Mouse (Mus musculus): ENCODE data around the gene D2hgdh. TPM values are rescaled to one million over a fixed set of nuclear protein-coding genes. Genes with fewer than 3 reads are reported as not detected.
A peak's percentile ranks its signal among the peaks of the same experiment; 100 is the strongest.
"Not testable (repeated sequence)": the region's sequence is repeated elsewhere in the genome, so short reads cannot be mapped to it uniquely, and the experiment has no call there.

D2hgdh gene
- polyA plus RNA-seq, 1 experiment from 2014 or later: 13.0 TPM

GRCm38 (mm10) chr1:93871594-93872105, 46.9 kb downstream of the D2hgdh start:
- H3K9me3 ChIP-seq (ENCODE audit: control insufficient read depth, low read length); H3K4me2 ChIP-seq (ENCODE audit: low read depth); ATAC-seq (ENCODE audit: insufficient read depth, low FRiP score, low TSS enrichment); H3K36me3 ChIP-seq (ENCODE audit: control insufficient read depth, insufficient read depth, low read length); H3K27ac ChIP-seq (ENCODE audit: low read depth, low read length); H3K4me3 ChIP-seq (ENCODE audit: low read depth, low read length); DNase-seq (ENCODE audit: low spot score); H3K4me1 ChIP-seq (ENCODE audit: control insufficient read depth, insufficient read depth, low read length); H3K9ac ChIP-seq (ENCODE audit: low read length); H3K27me3 ChIP-seq (ENCODE audit: control insufficient read depth, insufficient read depth, low read length): not testable (repeated sequence)
- WGBS: 78% methylated on average over 1 of the region's 1 CpGs

- H3K4me1 ChIP-seq (ENCODE audit: control insufficient read depth, insufficient read depth, low read length); H3K9me3 ChIP-seq (ENCODE audit: control insufficient read depth, low read length); H3K4me3 ChIP-seq (ENCODE audit: low read depth, low read length); ATAC-seq (ENCODE audit: insufficient read depth, low FRiP score, low TSS enrichment); H3K9ac ChIP-seq (ENCODE audit: low read length); H3K27me3 ChIP-seq (ENCODE audit: control insufficient read depth, insufficient read depth, low read length); H3K36me3 ChIP-seq (ENCODE audit: control insufficient read depth, insufficient read depth, low read length); H3K27ac ChIP-seq (ENCODE audit: low read depth, low read length); H3K4me2 ChIP-seq (ENCODE audit: low read depth); DNase-seq (ENCODE audit: low spot score): not testable (repeated sequence)
- WGBS: 96% methylated on average over 11 of the region's 22 CpGs
Measured at GRCm38 (mm10) chr1:93874405-93874804, 49.7 kb downstream of the D2hgdh start.

- not testable (repeated sequence) for H3K4me3 ChIP-seq (ENCODE audit: low read depth, low read length); H3K4me2 ChIP-seq (ENCODE audit: low read depth); H3K4me1 ChIP-seq (ENCODE audit: control insufficient read depth, insufficient read depth, low read length); DNase-seq (ENCODE audit: low spot score); H3K27me3 ChIP-seq (ENCODE audit: control insufficient read depth, insufficient read depth, low read length); ATAC-seq (ENCODE audit: insufficient read depth, low FRiP score, low TSS enrichment); H3K9me3 ChIP-seq (ENCODE audit: control insufficient read depth, low read length); H3K9ac ChIP-seq (ENCODE audit: low read length); H3K36me3 ChIP-seq (ENCODE audit: control insufficient read depth, insufficient read depth, low read length); H3K27ac ChIP-seq (ENCODE audit: low read depth, low read length)
- WGBS: no CpG with 5 or more reads among the region's 11 CpGs
Measured at GRCm38 (mm10) chr1:93881778-93882177, 57.1 kb downstream of the D2hgdh start.

- 47% methylated on average over 1 of the region's 1 CpGs for WGBS
- not testable (repeated sequence) for DNase-seq (ENCODE audit: low spot score); H3K27ac ChIP-seq (ENCODE audit: low read depth, low read length); H3K4me2 ChIP-seq (ENCODE audit: low read depth); H3K36me3 ChIP-seq (ENCODE audit: control insufficient read depth, insufficient read depth, low read length); H3K4me3 ChIP-seq (ENCODE audit: low read depth, low read length); H3K4me1 ChIP-seq (ENCODE audit: control insufficient read depth, insufficient read depth, low read length); ATAC-seq (ENCODE audit: insufficient read depth, low FRiP score, low TSS enrichment); H3K27me3 ChIP-seq (ENCODE audit: control insufficient read depth, insufficient read depth, low read length); H3K9ac ChIP-seq (ENCODE audit: low read length); H3K9me3 ChIP-seq (ENCODE audit: control insufficient read depth, low read length)
Measured at GRCm38 (mm10) chr1:93890936-93891335, 66.2 kb downstream of the D2hgdh start.

- not testable (repeated sequence) for H3K27ac ChIP-seq (ENCODE audit: low read depth, low read length); H3K4me2 ChIP-seq (ENCODE audit: low read depth); H3K36me3 ChIP-seq (ENCODE audit: control insufficient read depth, insufficient read depth, low read length); H3K9me3 ChIP-seq (ENCODE audit: control insufficient read depth, low read length); DNase-seq (ENCODE audit: low spot score); H3K4me3 ChIP-seq (ENCODE audit: low read depth, low read length); H3K4me1 ChIP-seq (ENCODE audit: control insufficient read depth, insufficient read depth, low read length); H3K27me3 ChIP-seq (ENCODE audit: control insufficient read depth, insufficient read depth, low read length); H3K9ac ChIP-seq (ENCODE audit: low read length)
- WGBS: no CpG with 5 or more reads among the region's 1 CpGs
- ATAC-seq (ENCODE audit: insufficient read depth, low FRiP score, low TSS enrichment): 0 out of 2 replicates have a peak, but pooled peaks have one; percentile 16
Measured at GRCm38 (mm10) chr1:93897395-93897794, 72.7 kb downstream of the D2hgdh start.

GRCm38 (mm10) chr1:93901291-93901690, 76.6 kb downstream of the D2hgdh start:
- H3K4me1 ChIP-seq (ENCODE audit: control insufficient read depth, insufficient read depth, low read length); ATAC-seq (ENCODE audit: insufficient read depth, low FRiP score, low TSS enrichment); H3K9ac ChIP-seq (ENCODE audit: low read length); H3K36me3 ChIP-seq (ENCODE audit: control insufficient read depth, insufficient read depth, low read length); H3K9me3 ChIP-seq (ENCODE audit: control insufficient read depth, low read length); H3K4me3 ChIP-seq (ENCODE audit: low read depth, low read length); H3K27me3 ChIP-seq (ENCODE audit: control insufficient read depth, insufficient read depth, low read length); DNase-seq (ENCODE audit: low spot score); H3K4me2 ChIP-seq (ENCODE audit: low read depth); H3K27ac ChIP-seq (ENCODE audit: low read depth, low read length): not testable (repeated sequence)
- WGBS: 42% methylated on average over 2 of the region's 5 CpGs

Other genes with a start within 250 kb of the D2hgdh start
- 236 and 251 TPM in 2 replicates for gene Stk25, start 166.2 kb upstream of the D2hgdh start, polyA plus RNA-seq (2014; fragmentation: Nextera tagmentation; extraction: Ambion mirVana)
- gene Bok, start 139.2 kb upstream of the D2hgdh start, polyA plus RNA-seq (2014; fragmentation: Nextera tagmentation; extraction: Ambion mirVana): 32.2 and 32.3 TPM in 2 replicates
- gene Atg4b, start 73.4 kb upstream of the D2hgdh start, polyA plus RNA-seq (2014; fragmentation: Nextera tagmentation; extraction: Ambion mirVana): 84.1 and 99.4 TPM in 2 replicates
- gene Thap4, start 70.0 kb upstream of the D2hgdh start, polyA plus RNA-seq (2014; fragmentation: Nextera tagmentation; extraction: Ambion mirVana): 38.0 and 42.3 TPM in 2 replicates
- gene Dtymk, start 23.0 kb upstream of the D2hgdh start, polyA plus RNA-seq (2014; fragmentation: Nextera tagmentation; extraction: Ambion mirVana): 199 and 216 TPM in 2 replicates
- gene Ing5, start 20.9 kb upstream of the D2hgdh start, polyA plus RNA-seq (2014; fragmentation: Nextera tagmentation; extraction: Ambion mirVana): 16.1 and 17.1 TPM in 2 replicates
- gene Gal3st2, start 36.4 kb downstream of the D2hgdh start, polyA plus RNA-seq (2014; fragmentation: Nextera tagmentation; extraction: Ambion mirVana): 0.11 TPM in 1 of 2 replicates, not detected in the other
- gene Gal3st2b, start 93.4 kb downstream of the D2hgdh start, polyA plus RNA-seq (2014; fragmentation: Nextera tagmentation; extraction: Ambion mirVana): not detected in 2 replicates
- gene Gal3st2c, start 165.6 kb downstream of the D2hgdh start, polyA plus RNA-seq (2014; fragmentation: Nextera tagmentation; extraction: Ambion mirVana): not detected in 2 replicates
- not detected in 2 replicates for gene Neu4, start 195.5 kb downstream of the D2hgdh start, polyA plus RNA-seq (2014; fragmentation: Nextera tagmentation; extraction: Ambion mirVana)
- not detected in 2 replicates for gene Pdcd1, start 227.6 kb downstream of the D2hgdh start, polyA plus RNA-seq (2014; fragmentation: Nextera tagmentation; extraction: Ambion mirVana)